Mouse (Mus musculus) liver, embryonic 11.5 days (tissue): ENCODE measurements around the gene Spock1. TPM values are rescaled to one million over a fixed set of nuclear protein-coding genes. Genes with fewer than 3 reads are reported as not detected.

Source experiments
- ATAC-seq: fragments of 200-750 bp; cut with Nextera tagmentation; replicated peaks from 2 replicates; pipeline ENCODE4 v1.8.0; 2017; ENCODE audit warnings: moderate number of reproducible peaks, mild to moderate bottlenecking, moderate TSS enrichment, moderate library complexity; ENCODE audit not compliant: low FRiP score
- DNase-seq: peaks from one replicate; pipeline ENCODE4 v3.0.0-alpha.2; 2017; ENCODE audit warnings: low spot score
- H3K27ac ChIP-seq: fragments of 300-500 bp; sonication (generic); 2 replicates; pipeline ENCODE4 v1.5.1; 2014; ENCODE audit warnings: mild to moderate bottlenecking, low read depth, low read length, control low read depth
- H3K27me3 ChIP-seq: fragments of 300-500 bp; sonication (generic); replicated peaks from 2 replicates; pipeline ENCODE4 v1.6.1; 2014; ENCODE audit warnings: low read length, mixed read lengths; ENCODE audit not compliant: control insufficient read depth, insufficient read depth
- H3K36me3 ChIP-seq: fragments of 300-500 bp; sonication (generic); 2 replicates; pipeline ENCODE4 v1.6.1; 2014; ENCODE audit warnings: mild to moderate bottlenecking, low read length, moderate library complexity, mixed read lengths; ENCODE audit not compliant: control insufficient read depth, insufficient read depth
- H3K4me1 ChIP-seq: fragments of 300-500 bp; sonication (generic); replicated peaks from 2 replicates; pipeline ENCODE4 v1.6.1; 2014; ENCODE audit warnings: low read length, mixed read lengths; ENCODE audit not compliant: control insufficient read depth, insufficient read depth
- H3K4me2 ChIP-seq: fragments of 300-500 bp; sonication (generic); 2 replicates; pipeline ENCODE4 v1.6.1; 2014; ENCODE audit warnings: mild to moderate bottlenecking, control low read depth, moderate library complexity
- H3K4me3 ChIP-seq: fragments of 300-500 bp; sonication (generic); 2 replicates; pipeline ENCODE4 v1.5.1; 2014; ENCODE audit warnings: low read depth, low read length, control low read depth
- H3K9ac ChIP-seq: fragments of 300-500 bp; sonication (generic); 2 replicates; pipeline ENCODE4 v1.6.1; 2014; ENCODE audit warnings: low read depth, low read length, control low read depth
- H3K9me3 ChIP-seq: fragments of 300-500 bp; sonication (generic); 2 replicates; pipeline ENCODE4 v1.6.1; 2016; ENCODE audit warnings: low read length, inconsistent platforms, mixed read lengths; ENCODE audit not compliant: control insufficient read depth
- WGBS: fragments of 180-500 bp; shearing (Covaris S2); extraction: QIAGEN DNeasy Blood & Tissue Kit; methylation state at CpG from one replicate; pipeline ENCODE4 v1.1.7; 2014; 5-methylcytosine and 5-hydroxymethylcytosine counted together
- polyA plus RNA-seq: library from polyadenylated mRNA; unstranded; fragments of >200 nt; fragmentation: Nextera tagmentation; extraction: Ambion mirVana; gene quantifications from 2 replicates; pipeline ENCODE4 v1.2.1, GENCODE M21; 2014

Spock1 gene
- polyA plus RNA-seq, 1 experiment from 2014 or later = 1.2 TPM

GRCm38 (mm10) chr13:57722329-57722936 is 185.7 kb downstream of the Spock1 start:
- Histone ChIP-seq H3K27ac (no peak overlapping the region), H3K36me3 (no peaks in the 10 kb centered on the region), H3K9ac (no peak overlapping the region), H3K4me1 (no peaks in the 10 kb centered on the region), H3K9me3 (no peaks in the 10 kb centered on the region), H3K4me2 (no peak overlapping the region), H3K27me3 (no peaks in the 10 kb centered on the region), H3K4me3 (no peak overlapping the region)
- ATAC-seq (no peak), DNase-seq (no peak)
- WGBS = 75% methylated on average over 17 of the region's 17 CpGs

GRCm38 (mm10) chr13:57721524-57722279 is 186.4 kb downstream of the Spock1 start:
- DNase-seq = no peak
- 56% methylated on average over 20 of the region's 20 CpGs for WGBS
- ATAC-seq = no peak
- no peaks in the 10 kb centered on the region for H3K4me1 ChIP-seq
- no peaks in the 10 kb centered on the region for H3K9me3 ChIP-seq
- no peaks in the 10 kb centered on the region for H3K36me3 ChIP-seq
- no peak overlapping the region for H3K4me3 ChIP-seq
- no peak overlapping the region for H3K4me2 ChIP-seq
- H3K27me3 ChIP-seq = no peaks in the 10 kb centered on the region
- no peak overlapping the region for H3K27ac ChIP-seq
- H3K9ac ChIP-seq = no peak overlapping the region

GRCm38 (mm10) chr13:57718087-57718486 is 190.0 kb downstream of the Spock1 start:
- no peak overlapping the region for H3K4me3 ChIP-seq
- no peak for ATAC-seq
- H3K9ac ChIP-seq = no peak overlapping the region
- no peaks in the 10 kb centered on the region for H3K36me3 ChIP-seq
- H3K27ac ChIP-seq = no peak overlapping the region
- H3K4me2 ChIP-seq = no peak overlapping the region
- no peak for DNase-seq
- WGBS = 85% methylated on average over 5 of the region's 5 CpGs
- no peaks in the 10 kb centered on the region for H3K9me3 ChIP-seq
- H3K4me1 ChIP-seq = no peaks in the 10 kb centered on the region
- no peaks in the 10 kb centered on the region for H3K27me3 ChIP-seq

GRCm38 (mm10) chr13:57712910-57713309 is 195.2 kb downstream of the Spock1 start:
- no peak for ATAC-seq
- WGBS = 80% methylated on average over 4 of the region's 4 CpGs

GRCm38 (mm10) chr13:57708425-57708824 is 199.7 kb downstream of the Spock1 start:
- no peak overlapping the region for H3K9ac ChIP-seq
- H3K27ac ChIP-seq = no peak overlapping the region
- DNase-seq (no peak), ATAC-seq (no peak)
- no peak overlapping the region for H3K4me2 ChIP-seq
- H3K4me1 ChIP-seq = no peaks in the 10 kb centered on the region
- no peaks in the 10 kb centered on the region for H3K36me3 ChIP-seq
- H3K27me3 ChIP-seq = no peaks in the 10 kb centered on the region; the same call in 1 of the 2 replicates
- H3K4me3 ChIP-seq = no peak overlapping the region
- H3K9me3 ChIP-seq = no peaks in the 10 kb centered on the region

More at GRCm38 (mm10) chr13:57712910-57713309, 195.2 kb downstream of the Spock1 start:
- Histone ChIP-seq H3K9ac (no peak overlapping the region), H3K27ac (no peak overlapping the region), H3K4me1 (no peaks in the 10 kb centered on the region), H3K4me2 (no peak overlapping the region), H3K9me3 (no peaks in the 10 kb centered on the region), H3K4me3 (no peak overlapping the region), H3K36me3 (no peaks in the 10 kb centered on the region), H3K27me3 (no peaks in the 10 kb centered on the region; the same call in 1 of the 2 replicates)
- DNase-seq = no peak

- no peak overlapping the region for H3K4me3 ChIP-seq
- WGBS = 87% methylated on average over 2 of the region's 2 CpGs
- H3K9me3 ChIP-seq = no peaks in the 10 kb centered on the region
- DNase-seq (no peak), ATAC-seq (no peak)
- H3K27ac ChIP-seq = no peak overlapping the region
- no peaks in the 10 kb centered on the region for H3K36me3 ChIP-seq
- no peaks in the 10 kb centered on the region for H3K27me3 ChIP-seq
- H3K4me2 ChIP-seq = no peak overlapping the region
- H3K9ac ChIP-seq = no peak overlapping the region
- H3K4me1 ChIP-seq = no peaks in the 10 kb centered on the region
These were observed 205.2 kb downstream of the Spock1 start for GRCm38 (mm10) chr13:57702966-57703365.

- Histone ChIP-seq H3K4me2 (no peak overlapping the region), H3K27ac (no peak overlapping the region), H3K4me1 (no peaks in the 10 kb centered on the region), H3K36me3 (no peaks in the 10 kb centered on the region), H3K4me3 (no peak overlapping the region), H3K9ac (no peak overlapping the region), H3K9me3 (no peaks in the 10 kb centered on the region), H3K27me3 (no peaks in the 10 kb centered on the region)
- ATAC-seq (no peak; the same call in 1 of the 2 replicates), DNase-seq (no peak)
- WGBS = 71% methylated on average over 5 of the region's 5 CpGs
These were observed 211.4 kb downstream of the Spock1 start for GRCm38 (mm10) chr13:57696685-57697084.

- no peaks in the 10 kb centered on the region for H3K9me3 ChIP-seq
- H3K4me1 ChIP-seq = peaks cover 7% of the 10 kb centered on the region
- DNase-seq = no peak
- peak; percentile 82 for ATAC-seq
- H3K4me3 ChIP-seq = no peak overlapping the region
- no peaks in the 10 kb centered on the region for H3K27me3 ChIP-seq
- 37% methylated on average over 5 of the region's 5 CpGs for WGBS
- H3K4me2 ChIP-seq = no peak overlapping the region
- no peak overlapping the region; the same call in 1 of the 2 replicates for H3K9ac ChIP-seq
- no peak overlapping the region for H3K27ac ChIP-seq
- no peaks in the 10 kb centered on the region for H3K36me3 ChIP-seq
These were observed 219.2 kb downstream of the Spock1 start for GRCm38 (mm10) chr13:57688926-57689325.

GRCm38 (mm10) chr13:57686437-57686836 is 221.7 kb downstream of the Spock1 start:
- no peaks in the 10 kb centered on the region for H3K27me3 ChIP-seq
- H3K4me1 ChIP-seq = peaks cover 7% of the 10 kb centered on the region
- no peak overlapping the region for H3K9ac ChIP-seq
- ATAC-seq (no peak), DNase-seq (no peak)
- H3K27ac ChIP-seq = no peak overlapping the region
- no peak overlapping the region for H3K4me3 ChIP-seq
- WGBS = 73% methylated on average over 5 of the region's 5 CpGs
- H3K9me3 ChIP-seq = no peaks in the 10 kb centered on the region
- H3K4me2 ChIP-seq = no peak overlapping the region
- no peaks in the 10 kb centered on the region for H3K36me3 ChIP-seq
